Mouse (Mus musculus) liver, embryonic 11.5 days (tissue): ENCODE measurements around the gene Mcat. TPM values are rescaled to one million over a fixed set of nuclear protein-coding genes. Genes with fewer than 3 reads are reported as not detected.
A peak's percentile ranks its signal among the peaks of the same experiment; 100 is the strongest.

ENCODE experiments used
- ATAC-seq: fragments of 200-750 bp; cut with Nextera tagmentation; replicated peaks from 2 replicates; pipeline ENCODE4 v1.8.0; 2017; ENCODE audit warnings: moderate number of reproducible peaks, mild to moderate bottlenecking, moderate TSS enrichment, moderate library complexity; ENCODE audit not compliant: low FRiP score
- DNase-seq: peaks from one replicate; pipeline ENCODE4 v3.0.0-alpha.2; 2017; ENCODE audit warnings: low spot score
- H3K27ac ChIP-seq: fragments of 300-500 bp; sonication (generic); 2 replicates; pipeline ENCODE4 v1.5.1; 2014; ENCODE audit warnings: mild to moderate bottlenecking, low read depth, low read length, control low read depth
- H3K27me3 ChIP-seq: fragments of 300-500 bp; sonication (generic); replicated peaks from 2 replicates; pipeline ENCODE4 v1.6.1; 2014; ENCODE audit warnings: low read length, mixed read lengths; ENCODE audit not compliant: control insufficient read depth, insufficient read depth
- H3K36me3 ChIP-seq: fragments of 300-500 bp; sonication (generic); 2 replicates; pipeline ENCODE4 v1.6.1; 2014; ENCODE audit warnings: mild to moderate bottlenecking, low read length, moderate library complexity, mixed read lengths; ENCODE audit not compliant: control insufficient read depth, insufficient read depth
- H3K4me1 ChIP-seq: fragments of 300-500 bp; sonication (generic); replicated peaks from 2 replicates; pipeline ENCODE4 v1.6.1; 2014; ENCODE audit warnings: low read length, mixed read lengths; ENCODE audit not compliant: control insufficient read depth, insufficient read depth
- H3K4me2 ChIP-seq: fragments of 300-500 bp; sonication (generic); 2 replicates; pipeline ENCODE4 v1.6.1; 2014; ENCODE audit warnings: mild to moderate bottlenecking, control low read depth, moderate library complexity
- H3K4me3 ChIP-seq: fragments of 300-500 bp; sonication (generic); 2 replicates; pipeline ENCODE4 v1.5.1; 2014; ENCODE audit warnings: low read depth, low read length, control low read depth
- H3K9ac ChIP-seq: fragments of 300-500 bp; sonication (generic); 2 replicates; pipeline ENCODE4 v1.6.1; 2014; ENCODE audit warnings: low read depth, low read length, control low read depth
- H3K9me3 ChIP-seq: fragments of 300-500 bp; sonication (generic); 2 replicates; pipeline ENCODE4 v1.6.1; 2016; ENCODE audit warnings: low read length, inconsistent platforms, mixed read lengths; ENCODE audit not compliant: control insufficient read depth
- WGBS: fragments of 180-500 bp; shearing (Covaris S2); extraction: QIAGEN DNeasy Blood & Tissue Kit; methylation state at CpG from one replicate; pipeline ENCODE4 v1.1.7; 2014; 5-methylcytosine and 5-hydroxymethylcytosine counted together
- polyA plus RNA-seq: library from polyadenylated mRNA; unstranded; fragments of >200 nt; fragmentation: Nextera tagmentation; extraction: Ambion mirVana; gene quantifications from 2 replicates; pipeline ENCODE4 v1.2.1, GENCODE M21; 2014

The Mcat gene
- polyA plus RNA-seq, 1 experiment from 2014 or later, result 39.3 TPM

- Histone ChIP-seq H3K9me3 (no peaks in the 10 kb centered on the region), H3K36me3 (no peaks in the 10 kb centered on the region), H3K9ac (peak overlapping the region; percentile 12; the same call in 1 of the 2 replicates), H3K27me3 (peaks cover 50% of the 10 kb centered on the region), H3K4me3 (peak overlapping the region; percentile 60; the same call in 1 of the 2 replicates), H3K4me2 (peak overlapping the region; percentile 94), H3K4me1 (peaks cover 31% of the 10 kb centered on the region), H3K27ac (no peak overlapping the region)
- WGBS, result 57% methylated on average over 2 of the region's 2 CpGs
- no peak for DNase-seq
- no peak for ATAC-seq
Observed at GRCm38 (mm10) chr15:83527747-83528146, 35.8 kb downstream of the Mcat start.

DNA sequence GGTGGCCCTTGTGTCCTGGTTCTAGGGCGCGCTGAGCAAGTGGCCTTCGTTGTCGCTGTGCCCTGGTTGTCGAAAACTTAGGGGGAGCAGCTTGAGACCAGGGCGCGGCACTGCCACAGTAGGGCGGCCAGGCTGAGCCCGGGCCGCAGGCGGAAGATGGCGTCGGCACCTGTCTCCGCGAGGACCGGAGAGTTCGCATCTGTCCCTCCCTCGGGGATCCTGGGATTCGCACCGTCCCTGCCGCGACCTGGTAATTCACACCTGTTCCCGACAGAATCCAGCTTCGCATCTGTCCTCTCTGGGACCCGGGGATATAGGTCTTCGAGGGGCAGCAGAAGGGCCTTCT lies 36.5 kb downstream of the Mcat start:
- Histone ChIP-seq H3K9ac (peak overlapping the region; percentile 12), H3K4me3 (peak overlapping the region; percentile 60), H3K27ac (no peak overlapping the region), H3K36me3 (no peaks in the 10 kb centered on the region), H3K4me2 (peak overlapping the region; percentile 94), H3K4me1 (peaks cover 31% of the 10 kb centered on the region), H3K9me3 (no peaks in the 10 kb centered on the region), H3K27me3 (peaks cover 50% of the 10 kb centered on the region)
- ATAC-seq (0 out of 2 replicates have a peak, but pooled peaks have one; percentile 21), DNase-seq (no peak)
- WGBS, result 2% methylated on average over 26 of the region's 26 CpGs

DNA sequence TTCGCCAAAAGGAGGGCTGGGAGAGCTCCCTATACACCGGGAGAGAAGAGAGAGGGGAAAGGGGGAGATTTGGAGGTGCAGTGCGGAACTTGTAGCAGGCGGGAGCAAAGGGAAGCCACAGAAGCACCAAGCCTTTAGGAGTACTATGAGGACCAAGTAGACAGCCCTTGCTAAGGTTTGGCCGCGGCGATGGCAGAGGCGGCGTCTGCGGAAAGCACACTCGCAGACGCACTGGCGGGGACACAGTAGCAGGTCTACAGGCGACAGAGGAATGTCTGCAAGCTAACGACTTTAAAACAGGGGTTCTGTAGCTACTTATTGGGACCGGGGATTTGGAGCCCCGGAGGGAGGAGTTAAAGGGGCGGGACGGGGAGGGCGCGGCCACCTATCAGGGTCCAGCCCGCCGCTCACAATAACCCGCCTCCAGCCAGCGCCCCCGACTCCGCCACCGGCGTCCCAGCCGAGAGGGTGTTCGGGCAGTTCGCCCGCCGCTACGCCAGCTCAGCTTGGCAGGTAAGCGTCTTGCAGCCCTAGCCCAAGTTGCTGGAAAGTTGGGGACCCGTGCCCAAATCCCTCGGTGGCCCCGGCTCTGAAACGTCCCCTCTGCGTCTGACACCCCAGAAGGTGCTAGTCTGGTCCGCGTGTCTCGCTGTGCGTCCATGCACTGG lies 37.0 kb downstream of the Mcat start, which contains the start of gene Bik:
Gene Bik (plus strand): TSS at position 439 of the 668 bp plus-strand sequence.
- Histone ChIP-seq H3K4me3 (peak within 1 kb of the TSS; percentile 60), H3K27me3 (peaks cover 50% of the 10 kb centered on the region), H3K27ac (no peak within 1 kb of the TSS), H3K4me2 (peak within 1 kb of the TSS; percentile 94), H3K9me3 (no peaks in the 10 kb centered on the region), H3K36me3 (no peaks in the 10 kb centered on the region), H3K9ac (peak within 1 kb of the TSS; percentile 12), H3K4me1 (peaks cover 31% of the 10 kb centered on the region)
- ATAC-seq, result peak; percentile 78
- DNase-seq, result peak; percentile 79
- 1% methylated on average over 45 of the region's 45 CpGs for WGBS

DNA sequence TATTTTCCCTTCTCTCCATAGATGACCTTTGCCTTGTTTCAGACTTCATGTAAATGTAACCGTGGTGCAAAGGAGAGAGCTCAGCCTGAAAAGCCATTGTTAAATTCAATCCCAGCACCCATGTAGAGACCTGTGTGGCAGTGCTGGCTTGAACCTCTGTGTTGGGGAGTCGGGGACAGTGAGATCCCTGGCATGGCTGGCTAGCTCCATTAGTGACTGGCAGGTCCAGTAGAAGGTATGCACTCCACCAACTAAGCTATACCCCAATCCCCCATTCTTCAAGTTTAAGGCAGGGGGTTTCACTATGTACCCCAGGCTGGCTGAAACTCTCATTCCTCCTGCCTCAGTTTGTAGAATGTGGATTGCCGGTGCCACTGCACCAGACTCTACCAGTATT lies 39.3 kb downstream of the Mcat start:
- Histone ChIP-seq H3K27ac (no peak overlapping the region), H3K4me1 (peaks cover 31% of the 10 kb centered on the region), H3K4me2 (no peak overlapping the region), H3K4me3 (no peak overlapping the region), H3K36me3 (no peaks in the 10 kb centered on the region), H3K27me3 (peaks cover 40% of the 10 kb centered on the region), H3K9ac (no peak overlapping the region), H3K9me3 (no peaks in the 10 kb centered on the region)
- 78% methylated on average over 3 of the region's 3 CpGs for WGBS
- no peak for DNase-seq
- no peak for ATAC-seq

DNA sequence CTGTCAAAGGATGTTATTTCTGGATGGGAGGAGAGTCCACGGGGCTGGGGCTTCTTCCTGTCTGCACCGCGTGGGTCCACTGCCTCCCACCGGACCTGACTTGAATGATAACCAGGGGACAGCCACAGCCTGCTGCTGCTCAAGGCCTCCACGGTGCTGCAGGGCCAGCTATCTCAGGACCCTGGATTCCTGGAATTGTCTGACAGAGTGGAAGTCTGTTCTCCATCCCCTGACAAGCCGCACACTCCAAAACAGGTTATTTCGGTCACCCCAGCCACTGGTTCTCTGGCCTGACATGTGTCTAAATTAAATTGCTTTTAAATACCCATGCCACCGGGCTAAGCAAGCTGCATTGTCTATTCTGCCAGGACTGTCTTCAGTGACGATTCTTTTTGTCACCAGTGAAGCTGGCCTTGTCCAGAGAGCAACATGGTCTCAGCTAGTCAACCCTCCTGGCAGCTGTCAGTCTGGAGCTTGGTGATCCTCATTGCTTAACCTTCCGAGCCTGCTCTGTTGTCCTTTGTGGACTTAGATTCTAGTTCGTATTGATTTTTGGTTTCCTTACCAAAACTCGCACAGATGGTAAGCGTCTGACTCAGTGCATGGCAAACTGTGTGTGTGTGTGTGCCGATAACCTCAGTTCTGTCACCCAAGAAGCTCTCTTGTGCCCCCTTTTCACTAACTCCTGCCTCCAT lies 39.8 kb downstream of the Mcat start:
- no peak overlapping the region for H3K4me2 ChIP-seq
- peaks cover 31% of the 10 kb centered on the region for H3K4me1 ChIP-seq

GRCm38 (mm10) chr15:83523196-83523595 lies 40.4 kb downstream of the Mcat start:
- Histone ChIP-seq H3K9ac (no peak overlapping the region), H3K4me1 (peaks cover 31% of the 10 kb centered on the region), H3K27ac (no peak overlapping the region; the same call in 1 of the 2 replicates), H3K9me3 (no peaks in the 10 kb centered on the region), H3K36me3 (no peaks in the 10 kb centered on the region), H3K27me3 (peaks cover 32% of the 10 kb centered on the region), H3K4me3 (no peak overlapping the region), H3K4me2 (no peak overlapping the region)
- 0 out of 2 replicates have a peak, but pooled peaks have one; percentile 21 for ATAC-seq
- WGBS, result 34% methylated on average over 7 of the region's 7 CpGs
- no peak for DNase-seq

More for the DNA sequence above, 39.8 kb downstream of the Mcat start:
- ATAC-seq, result no peak
- no peak overlapping the region for H3K4me3 ChIP-seq
- no peak overlapping the region for H3K9ac ChIP-seq
- no peaks in the 10 kb centered on the region for H3K36me3 ChIP-seq
- H3K27me3 ChIP-seq, result peaks cover 37% of the 10 kb centered on the region
- DNase-seq, result no peak
- no peaks in the 10 kb centered on the region for H3K9me3 ChIP-seq
- 41% methylated on average over 14 of the region's 14 CpGs for WGBS
- H3K27ac ChIP-seq, result no peak overlapping the region; the same call in 1 of the 2 replicates

GRCm38 (mm10) chr15:83520861-83521382 lies 42.7 kb downstream of the Mcat start:
- no peak for DNase-seq
- Histone ChIP-seq H3K4me1 (peaks cover 22% of the 10 kb centered on the region), H3K36me3 (no peaks in the 10 kb centered on the region), H3K9me3 (no peaks in the 10 kb centered on the region), H3K9ac (no peak overlapping the region), H3K27ac (no peak overlapping the region), H3K27me3 (peaks cover 11% of the 10 kb centered on the region), H3K4me2 (no peak overlapping the region), H3K4me3 (no peak overlapping the region)
- no peak for ATAC-seq
- 77% methylated on average over 6 of the region's 6 CpGs for WGBS

GRCm38 (mm10) chr15:83518215-83519048 lies 45.2 kb downstream of the Mcat start:
- no peaks in the 10 kb centered on the region for H3K9me3 ChIP-seq
- H3K4me1 ChIP-seq, result peaks cover 4% of the 10 kb centered on the region
- no peaks in the 10 kb centered on the region for H3K36me3 ChIP-seq
- H3K27me3 ChIP-seq, result no peaks in the 10 kb centered on the region
- H3K4me2 ChIP-seq, result no peak overlapping the region; the same call in 1 of the 2 replicates
- no peak; the same call in 1 of the 2 replicates for ATAC-seq
- H3K27ac ChIP-seq, result no peak overlapping the region
- no peak overlapping the region for H3K9ac ChIP-seq
- WGBS, result 33% methylated on average over 20 of the region's 20 CpGs
- DNase-seq, result peak; percentile 51
- H3K4me3 ChIP-seq, result no peak overlapping the region
